Mouse (Mus musculus) lung, adult 2 months (tissue): ENCODE measurements around the gene Nrp2.

Experiments used
- CTCF ChIP-seq: fragments of 200-500 bp; IDR thresholded peaks from 2 replicates; pipeline ENCODE4 v1.5.1; 2011; ENCODE audit warnings: mild to moderate bottlenecking, low read length, control low read depth; ENCODE audit not compliant: insufficient read depth
- POLR2A ChIP-seq: fragments of 200-500 bp; IDR thresholded peaks from 2 replicates; pipeline ENCODE4 v1.6.1; 2011; ENCODE audit warnings: low read depth, mild to moderate bottlenecking, control low read depth, low read length, borderline replicate concordance; ENCODE audit errors: extremely low read depth

DNA sequence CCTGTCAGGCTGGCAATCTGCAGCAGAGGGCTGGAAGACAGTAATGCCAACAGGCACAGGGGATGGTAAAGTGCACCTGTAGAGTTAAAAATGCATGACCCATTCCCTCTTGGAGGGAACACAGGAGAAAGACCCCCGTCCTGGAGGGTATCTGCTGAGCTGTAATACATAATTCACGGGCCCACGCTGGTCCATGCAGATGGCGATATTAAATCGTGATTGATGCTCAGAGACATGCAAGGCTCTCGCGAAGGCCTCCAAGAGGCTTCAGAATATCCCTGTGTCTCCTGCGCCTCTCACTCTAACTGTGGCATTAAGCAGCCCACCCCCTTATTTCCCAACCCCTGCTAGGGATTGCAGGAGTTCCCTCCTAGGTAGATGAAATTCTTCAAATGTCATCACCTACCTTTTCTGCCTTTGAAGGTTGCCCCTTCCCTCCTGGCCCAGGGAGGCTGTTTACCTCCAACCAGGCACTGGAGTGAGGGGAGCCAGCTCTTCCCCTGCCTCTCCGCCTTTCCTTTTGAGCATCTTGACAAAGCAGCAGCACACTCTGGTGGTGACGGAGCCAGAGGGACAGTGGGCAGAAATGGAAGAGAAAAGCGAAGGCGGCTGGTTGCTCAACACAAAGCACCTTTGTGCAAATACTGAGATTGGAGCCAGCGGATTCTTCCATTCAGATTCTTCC is 14.6 kb downstream of the Nrp2 start:
- TF ChIP-seq CTCF, result peak; percentile 28; the same call in 1 of the 2 replicates
- TF ChIP-seq POLR2A, result no peak
